Mouse (Mus musculus) kidney, embryonic 14.5 days (tissue): Measurements from ENCODE around the gene Rad1. TPM values are rescaled to one million over a fixed set of nuclear protein-coding genes. Genes with fewer than 3 reads are reported as not detected.
"Not testable (repeated sequence)": the region's sequence is repeated elsewhere in the genome, so short reads cannot be mapped to it uniquely, and the experiment has no call there.

Source experiments
- ATAC-seq: fragments of 200-750 bp; cut with Nextera tagmentation; 2 replicates; pipeline ENCODE4 v1.8.0; 2017; ENCODE audit warnings: moderate number of reproducible peaks, mild to moderate bottlenecking, moderate TSS enrichment, moderate library complexity; ENCODE audit not compliant: low FRiP score, low TSS enrichment
- H3K27ac ChIP-seq: fragments of 300-500 bp; sonication (generic); 2 replicates; pipeline ENCODE4 v1.5.1; 2014; ENCODE audit warnings: low read depth, mild to moderate bottlenecking, low read length, moderate library complexity, mixed read lengths
- H3K27me3 ChIP-seq: fragments of 300-500 bp; sonication (generic); 2 replicates; pipeline ENCODE4 v1.6.1; 2014; ENCODE audit warnings: mild to moderate bottlenecking, low read length; ENCODE audit not compliant: control insufficient read depth, insufficient read depth
- H3K36me3 ChIP-seq: fragments of 300-500 bp; sonication (generic); 2 replicates; pipeline ENCODE4 v1.6.1; 2014; ENCODE audit warnings: low read length, mixed read lengths; ENCODE audit not compliant: control insufficient read depth, insufficient read depth
- H3K4me1 ChIP-seq: fragments of 300-500 bp; sonication (generic); 2 replicates; pipeline ENCODE4 v1.6.1; 2014; ENCODE audit warnings: low read length, mixed read lengths; ENCODE audit not compliant: control insufficient read depth, insufficient read depth
- H3K4me2 ChIP-seq: fragments of 300-500 bp; sonication (generic); replicated peaks from 2 replicates; pipeline ENCODE4 v1.6.1; 2014; ENCODE audit warnings: low read depth, mild to moderate bottlenecking, low read length
- H3K4me3 ChIP-seq: fragments of 300-500 bp; sonication (generic); 2 replicates; pipeline ENCODE4 v1.5.1; 2014; ENCODE audit warnings: mild to moderate bottlenecking, low read length
- H3K9ac ChIP-seq: fragments of 300-500 bp; sonication (generic); 2 replicates; pipeline ENCODE4 v1.6.1; 2014; ENCODE audit warnings: low read depth, mild to moderate bottlenecking, low read length, moderate library complexity
- H3K9me3 ChIP-seq: fragments of 300-500 bp; sonication (generic); 2 replicates; pipeline ENCODE4 v1.6.1; 2016; ENCODE audit warnings: low read length; ENCODE audit not compliant: control insufficient read depth
- WGBS: fragments of 180-500 bp; shearing (Covaris S2); extraction: QIAGEN DNeasy Blood & Tissue Kit; methylation state at CpG from one replicate; pipeline ENCODE4 v1.1.7; 2014; 5-methylcytosine and 5-hydroxymethylcytosine counted together
- polyA plus RNA-seq: library from polyadenylated mRNA; unstranded; fragments of >200 nt; fragmentation: Nextera tagmentation; extraction: Ambion mirVana; gene quantifications from 2 replicates; pipeline ENCODE4 v1.2.1, GENCODE M21; 2014

Rad1 gene
- polyA plus RNA-seq, 1 experiment from 2014 or later = 29.1 TPM

GRCm38 (mm10) chr15:10499593-10499992, 13.8 kb downstream of the Rad1 start:
- WGBS = 79% methylated on average over 5 of the region's 5 CpGs
- ATAC-seq = no peak
- Histone ChIP-seq H3K4me2 (no peak overlapping the region), H3K4me1 (0 out of 2 replicates have a peak, but pooled peaks cover 2% of the 10 kb centered on the region), H3K9ac (no peak overlapping the region), H3K27me3 (no peaks in the 10 kb centered on the region), H3K36me3 (peaks cover 6% of the 10 kb centered on the region; the same call in 1 of the 2 replicates), H3K9me3 (no peaks in the 10 kb centered on the region), H3K4me3 (no peak overlapping the region), H3K27ac (no peak overlapping the region)

- H3K4me3 ChIP-seq = no peak overlapping the region
- no peak for ATAC-seq
- H3K27me3 ChIP-seq = no peaks in the 10 kb centered on the region
- H3K4me1 ChIP-seq = 0 out of 2 replicates have a peak, but pooled peaks cover 2% of the 10 kb centered on the region
- H3K9me3 ChIP-seq = no peaks in the 10 kb centered on the region
- no peak overlapping the region for H3K27ac ChIP-seq
- peaks cover 6% of the 10 kb centered on the region; the same call in 1 of the 2 replicates for H3K36me3 ChIP-seq
- H3K4me2 ChIP-seq = no peak overlapping the region
- no peak overlapping the region for H3K9ac ChIP-seq
- 92% methylated on average over 5 of the region's 5 CpGs for WGBS
Observed at GRCm38 (mm10) chr15:10500035-10500434, 14.2 kb downstream of the Rad1 start.

- peaks cover 3% of the 10 kb centered on the region; the same call in 1 of the 2 replicates for H3K36me3 ChIP-seq
- H3K27ac ChIP-seq = no peak overlapping the region
- no peak overlapping the region for H3K4me3 ChIP-seq
- peak; percentile 77; the same call in 1 of the 2 replicates for ATAC-seq
- WGBS = 58% methylated on average over 11 of the region's 11 CpGs
- H3K9ac ChIP-seq = no peak overlapping the region
- 0 out of 2 replicates have a peak, but pooled peaks cover 2% of the 10 kb centered on the region for H3K4me1 ChIP-seq
- no peak overlapping the region for H3K4me2 ChIP-seq
- H3K27me3 ChIP-seq = no peaks in the 10 kb centered on the region
- no peaks in the 10 kb centered on the region for H3K9me3 ChIP-seq
Observed at GRCm38 (mm10) chr15:10500838-10501719, 15.3 kb downstream of the Rad1 start.

GRCm38 (mm10) chr15:10506099-10506498, 20.3 kb downstream of the Rad1 start:
- WGBS = 23% methylated on average over 11 of the region's 11 CpGs
- H3K4me2 ChIP-seq = no peak overlapping the region
- no peak overlapping the region for H3K27ac ChIP-seq
- no peaks in the 10 kb centered on the region for H3K9me3 ChIP-seq
- no peaks in the 10 kb centered on the region for H3K27me3 ChIP-seq
- H3K4me3 ChIP-seq = no peak overlapping the region
- 0 out of 2 replicates have a peak, but pooled peaks cover under 1% of the 10 kb centered on the region for H3K4me1 ChIP-seq
- H3K9ac ChIP-seq = no peak overlapping the region
- H3K36me3 ChIP-seq = no peaks in the 10 kb centered on the region
- no peak for ATAC-seq

GRCm38 (mm10) chr15:10515166-10515565, 29.3 kb downstream of the Rad1 start:
- H3K4me2 ChIP-seq = no peak overlapping the region
- H3K9ac ChIP-seq = no peak overlapping the region
- no peaks in the 10 kb centered on the region for H3K9me3 ChIP-seq
- no peak overlapping the region for H3K27ac ChIP-seq
- H3K36me3 ChIP-seq = no peaks in the 10 kb centered on the region
- H3K27me3 ChIP-seq = no peaks in the 10 kb centered on the region
- no peak for ATAC-seq
- no peak overlapping the region for H3K4me3 ChIP-seq
- 89% methylated on average over 7 of the region's 7 CpGs for WGBS
- H3K4me1 ChIP-seq = no peaks in the 10 kb centered on the region

- Histone ChIP-seq H3K27me3 (no peaks in the 10 kb centered on the region), H3K9ac (no peak overlapping the region), H3K4me2 (no peak overlapping the region), H3K9me3 (no peaks in the 10 kb centered on the region), H3K27ac (no peak overlapping the region), H3K36me3 (no peaks in the 10 kb centered on the region), H3K4me1 (no peaks in the 10 kb centered on the region), H3K4me3 (no peak overlapping the region)
- 83% methylated on average over 1 of the region's 1 CpGs for WGBS
- no peak for ATAC-seq
Observed at GRCm38 (mm10) chr15:10525896-10526295, 40.1 kb downstream of the Rad1 start.

- Histone ChIP-seq H3K4me2 (no peak overlapping the region), H3K27ac (no peak overlapping the region), H3K27me3 (no peaks in the 10 kb centered on the region), H3K9me3 (no peaks in the 10 kb centered on the region), H3K4me3 (no peak overlapping the region), H3K36me3 (no peaks in the 10 kb centered on the region), H3K9ac (no peak overlapping the region), H3K4me1 (no peaks in the 10 kb centered on the region)
- 88% methylated on average over 4 of the region's 4 CpGs for WGBS
- no peak for ATAC-seq
Observed at GRCm38 (mm10) chr15:10531352-10531751, 45.5 kb downstream of the Rad1 start.

- WGBS = 87% methylated on average over 10 of the region's 10 CpGs
- not testable (repeated sequence) for H3K4me3 ChIP-seq, H3K27me3 ChIP-seq, H3K27ac ChIP-seq, H3K36me3 ChIP-seq, H3K9ac ChIP-seq, ATAC-seq, H3K9me3 ChIP-seq, H3K4me1 ChIP-seq, H3K4me2 ChIP-seq
Observed at GRCm38 (mm10) chr15:10533361-10533760, 47.5 kb downstream of the Rad1 start.

GRCm38 (mm10) chr15:10534591-10534990, 48.8 kb downstream of the Rad1 start:
- ATAC-seq = no peak
- Histone ChIP-seq H3K27ac (no peak overlapping the region), H3K9ac (no peak overlapping the region), H3K4me1 (no peaks in the 10 kb centered on the region), H3K27me3 (no peaks in the 10 kb centered on the region), H3K4me3 (no peak overlapping the region), H3K4me2 (no peak overlapping the region), H3K36me3 (no peaks in the 10 kb centered on the region), H3K9me3 (no peaks in the 10 kb centered on the region)
- 84% methylated on average over 5 of the region's 5 CpGs for WGBS
